Mouse (Mus musculus) olfactory bulb, adult 2 months (tissue): ENCODE results near the gene Ms4a10.

Experiments used
- CTCF ChIP-seq: fragments of 200-500 bp; IDR thresholded peaks from 2 replicates; pipeline ENCODE4 v1.5.1; 2012; ENCODE audit warnings: low read depth, mild to moderate bottlenecking, low read length, moderate library complexity; ENCODE audit not compliant: insufficient read depth
- POLR2A ChIP-seq: fragments of 200-500 bp; IDR thresholded peaks from 2 replicates; pipeline ENCODE4 v1.6.1; 2012; ENCODE audit warnings: mild to moderate bottlenecking, low read depth, low read length, moderate library complexity; ENCODE audit not compliant: insufficient read depth

- no peak for TF ChIP-seq POLR2A
- TF ChIP-seq CTCF, result no peak
These were observed 27.3 kb downstream of the Ms4a10 start for GRCm38 (mm10) chr19:10947219-10947618.
